Mouse (Mus musculus) B cell, adult 62 days (primary cell): ENCODE data around the gene Dnmt3b. TPM values are rescaled to one million over a fixed set of nuclear protein-coding genes. Genes with fewer than 3 reads are reported as not detected.

Experiments used
- total RNA-seq: library from RNA; stranded (reverse); gene quantifications from 4 replicates; pipeline ENCODE4 v1.2.4, GENCODE M21; 2023

Dnmt3b gene
- total RNA-seq, result 6.9 to 8.7 TPM (median 8.3 TPM) in 4 replicates

GRCm38 (mm10) chr2:153649298-153650013 lies at the start of gene Dnmt3b:
Dnmt3b (plus strand) TSS chr2:153649450.

GRCm38 (mm10) chr2:153631976-153632870 lies 17.0 kb upstream of the Dnmt3b start, which contains the start of gene Commd7:
Commd7 (minus strand) TSS chr2:153632781.

GRCm38 (mm10) chr2:153696352-153696751 lies 47.1 kb downstream of the Dnmt3b start, which contains the start of gene Dnmt3c:
Dnmt3c (plus strand) TSS chr2:153696652.

Other genes starting within 250 kb of the Dnmt3b start
- gene 4930404H24Rik, start 156.7 kb upstream of the Dnmt3b start, total RNA-seq, result not detected in 4 replicates
- gene Nol4l, start 119.5 kb upstream of the Dnmt3b start, total RNA-seq, result 0.30 to 0.91 TPM (median 0.76 TPM) in 4 replicates
- 31.9 to 35.9 TPM (median 35.7 TPM) in 4 replicates for gene Commd7, start 16.7 kb upstream of the Dnmt3b start, total RNA-seq
- not detected in 4 replicates for gene Dnmt3c, start 47.2 kb downstream of the Dnmt3b start, total RNA-seq
- 148 to 157 TPM (median 152 TPM) in 4 replicates for gene Mapre1, start 91.8 kb downstream of the Dnmt3b start, total RNA-seq
- 1.0 to 1.3 TPM (median 1.2 TPM) in 4 replicates for gene Efcab8, start 130.5 kb downstream of the Dnmt3b start, total RNA-seq
- gene Sun5, start 221.6 kb downstream of the Dnmt3b start, total RNA-seq, result not detected in 4 replicates
- gene Bpifb2, start 225.6 kb downstream of the Dnmt3b start, total RNA-seq, result not detected in 4 replicates